Mouse (Mus musculus): Measurements from ENCODE around the gene Phc2. TPM values are rescaled to one million over a fixed set of nuclear protein-coding genes. Genes with fewer than 3 reads are reported as not detected.

The Phc2 gene
- total and polyA plus RNA-seq, 2 experiments from 2014 or later, result 52.4 to 93.2 TPM

DNA sequence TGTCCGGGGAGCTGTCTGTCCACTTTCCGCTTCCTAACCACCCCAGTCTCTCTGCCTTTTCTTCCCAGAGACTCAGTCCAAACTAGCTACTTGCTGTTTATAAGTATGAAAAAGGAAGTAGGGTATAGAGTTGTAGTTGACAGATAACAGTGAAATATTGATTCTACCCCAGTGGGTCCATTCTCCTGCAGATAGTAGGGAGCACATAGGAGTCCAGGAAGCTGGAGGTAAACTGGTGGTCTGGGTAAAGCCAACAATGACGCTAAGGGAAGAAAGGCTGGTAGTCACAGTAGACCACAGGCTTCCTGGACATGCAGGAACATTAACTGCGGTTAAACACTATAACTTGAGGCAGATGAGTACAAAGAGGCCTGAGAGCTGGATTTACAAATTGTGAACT, 36.7 kb downstream of the Phc2 start:
- Histone ChIP-seq H3K36me3 (ENCODE audit: insufficient read depth) (no peaks in the 10 kb centered on the region), H3K4me1 (ENCODE audit: insufficient read depth) (peaks cover 22% of the 10 kb centered on the region), H3K4me2 (ENCODE audit: low read depth) (peak overlapping the region; percentile 53; the same call in 1 of the 2 replicates), H3K9me3 (ENCODE audit: low read length) (no peaks in the 10 kb centered on the region), H3K27ac (ENCODE audit: low read depth, low read length) (no peak overlapping the region), H3K4me3 (ENCODE audit: low read depth, low read length) (no peak overlapping the region), H3K9ac (no peak overlapping the region), H3K27me3 (ENCODE audit: insufficient read depth, low read length) (no peaks in the 10 kb centered on the region)
- WGBS, result 89% methylated on average over 4 of the region's 4 CpGs
- TF ChIP-seq CTCF (IDR thresholded peaks at IDR 0.05; ENCODE audit: low read depth), result no peak
- ATAC-seq, result no peak
- DNase-seq, result no peak

DNA sequence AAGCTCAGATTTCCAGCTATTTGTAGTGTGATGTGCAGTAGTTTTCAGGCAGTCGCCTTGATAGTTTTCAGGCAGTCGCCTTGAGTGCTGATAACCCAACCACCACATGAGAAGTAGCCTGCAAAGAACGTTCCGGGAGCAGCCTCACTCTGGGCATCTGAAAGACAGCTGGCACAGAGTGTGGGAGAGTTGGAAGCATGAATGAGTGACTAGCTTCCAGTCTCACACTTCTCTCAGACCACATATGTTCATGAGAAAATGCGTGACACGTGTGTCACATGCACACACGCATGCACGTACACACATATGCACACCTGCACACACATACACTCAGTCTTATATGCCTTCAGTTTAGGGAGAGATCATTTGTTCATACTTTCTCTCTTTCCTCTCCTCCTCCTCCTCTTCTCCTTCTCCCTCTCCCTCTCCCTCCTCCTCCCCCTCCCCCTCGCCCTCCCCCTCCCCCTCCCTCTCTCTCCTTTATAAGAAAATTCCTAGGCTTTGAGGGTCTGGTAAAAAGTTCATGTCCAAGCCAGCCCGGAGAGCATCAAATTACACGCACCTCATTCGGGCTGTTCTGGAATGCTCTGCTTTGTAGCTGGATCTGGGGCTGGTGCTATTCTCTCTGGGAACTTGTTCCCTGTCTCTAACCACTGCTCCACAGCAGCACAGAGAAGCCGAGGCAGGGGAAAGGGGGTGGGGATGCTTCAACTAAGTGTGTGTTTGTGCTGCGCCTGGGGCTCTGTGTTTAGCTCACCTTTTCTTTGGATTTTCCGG, 37.8 kb downstream of the Phc2 start:
- Histone ChIP-seq H3K4me2 (ENCODE audit: low read depth) (no peak overlapping the region), H3K4me3 (ENCODE audit: low read depth, low read length) (no peak overlapping the region), H3K36me3 (ENCODE audit: insufficient read depth) (no peaks in the 10 kb centered on the region), H3K27ac (ENCODE audit: low read depth, low read length) (no peak overlapping the region), H3K27me3 (ENCODE audit: insufficient read depth, low read length) (no peaks in the 10 kb centered on the region), H3K4me1 (ENCODE audit: insufficient read depth) (peaks cover 24% of the 10 kb centered on the region), H3K9me3 (ENCODE audit: low read length) (no peaks in the 10 kb centered on the region), H3K9ac (no peak overlapping the region)
- 43% methylated on average over 14 of the region's 15 CpGs for WGBS
- TF ChIP-seq CTCF (IDR thresholded peaks at IDR 0.05; ENCODE audit: low read depth), result no peak
- peak; percentile 68 for DNase-seq
- ATAC-seq, result peak; percentile 32; the same call in 1 of the 2 replicates

DNA sequence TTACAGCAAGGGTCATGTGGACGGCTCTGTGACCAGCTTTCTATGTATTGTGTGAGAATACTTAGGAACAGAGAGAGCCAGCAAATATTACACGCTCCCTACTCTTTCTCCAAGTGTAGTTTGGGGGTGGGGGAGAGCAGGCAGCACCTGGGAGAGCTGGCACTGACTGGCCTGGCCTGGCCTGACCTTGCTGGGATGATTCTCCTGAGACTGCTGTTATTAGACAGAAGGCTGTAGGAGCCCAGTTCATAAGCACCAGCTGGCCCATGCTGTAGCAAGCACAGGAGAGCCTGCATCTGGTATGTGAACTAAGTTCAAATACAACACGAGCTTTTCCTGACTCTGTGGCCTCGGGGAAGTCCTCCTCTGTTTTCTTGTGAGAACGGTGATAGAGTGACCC, 38.7 kb downstream of the Phc2 start:
- no peak for TF ChIP-seq CTCF (IDR thresholded peaks at IDR 0.05; ENCODE audit: low read depth)
- Histone ChIP-seq H3K4me1 (ENCODE audit: insufficient read depth) (peaks cover 27% of the 10 kb centered on the region), H3K4me3 (ENCODE audit: low read depth, low read length) (no peak overlapping the region), H3K9me3 (ENCODE audit: low read length) (no peaks in the 10 kb centered on the region), H3K27ac (ENCODE audit: low read depth, low read length) (no peak overlapping the region), H3K9ac (no peak overlapping the region), H3K4me2 (ENCODE audit: low read depth) (no peak overlapping the region), H3K27me3 (ENCODE audit: insufficient read depth, low read length) (no peaks in the 10 kb centered on the region), H3K36me3 (ENCODE audit: insufficient read depth) (no peaks in the 10 kb centered on the region)
- ATAC-seq (no peak), DNase-seq (no peak)
- WGBS, result 40% methylated on average over 5 of the region's 5 CpGs

DNA sequence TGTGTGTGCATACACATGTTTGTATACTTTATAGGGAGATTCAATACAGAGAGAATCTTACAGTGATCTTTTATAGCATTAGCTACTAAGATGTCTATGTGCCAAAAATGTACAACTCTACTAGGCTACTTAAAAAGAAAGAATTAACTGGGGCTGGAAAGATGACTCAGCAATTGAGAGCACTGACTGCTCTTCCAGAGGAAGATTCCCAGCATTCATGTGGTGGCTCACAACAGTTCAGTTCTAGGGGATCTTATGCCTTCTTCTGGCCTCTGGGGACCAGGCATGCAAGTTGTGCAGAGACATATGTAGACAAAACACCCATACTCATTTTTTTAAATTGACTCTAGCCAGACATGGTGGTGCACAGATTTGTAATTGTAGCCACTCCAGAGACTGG, 39.8 kb downstream of the Phc2 start:
- no peak for ATAC-seq
- H3K27ac ChIP-seq (ENCODE audit: low read depth, low read length), result no peak overlapping the region
- no peaks in the 10 kb centered on the region for H3K36me3 ChIP-seq (ENCODE audit: insufficient read depth)
- H3K9ac ChIP-seq, result no peak overlapping the region
- no peak overlapping the region for H3K4me3 ChIP-seq (ENCODE audit: low read depth, low read length)
- no peak for DNase-seq
- H3K27me3 ChIP-seq (ENCODE audit: insufficient read depth, low read length), result no peaks in the 10 kb centered on the region
- TF ChIP-seq CTCF (IDR thresholded peaks at IDR 0.05; ENCODE audit: low read depth), result no peak
- H3K4me2 ChIP-seq (ENCODE audit: low read depth), result no peak overlapping the region
- H3K9me3 ChIP-seq (ENCODE audit: low read length), result no peaks in the 10 kb centered on the region
- H3K4me1 ChIP-seq (ENCODE audit: insufficient read depth), result peaks cover 25% of the 10 kb centered on the region

DNA sequence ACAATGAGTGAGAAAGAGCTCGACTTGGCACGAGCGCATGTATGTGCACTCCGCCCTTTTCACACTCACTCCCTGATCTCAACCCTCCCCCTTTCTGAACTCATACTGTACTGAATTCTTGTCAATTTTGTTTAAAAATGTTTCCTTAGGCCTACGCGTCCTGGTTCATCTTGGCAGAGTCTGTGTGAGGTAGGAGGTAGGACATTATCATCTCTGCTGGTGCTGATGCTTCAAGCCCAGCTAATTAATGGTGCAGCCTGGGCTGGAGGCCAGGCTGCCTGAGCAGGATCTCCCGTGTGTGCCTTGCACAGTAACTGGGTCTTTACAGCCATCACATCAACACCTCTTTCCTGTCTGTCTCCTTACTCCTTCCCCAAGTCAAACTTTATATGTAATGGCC, 40.6 kb downstream of the Phc2 start:
- TF ChIP-seq CTCF (IDR thresholded peaks at IDR 0.05; ENCODE audit: low read depth), result no peak
- WGBS, result 56% methylated on average over 7 of the region's 7 CpGs
- no peak overlapping the region for H3K4me3 ChIP-seq (ENCODE audit: low read depth, low read length)
- no peaks in the 10 kb centered on the region for H3K9me3 ChIP-seq (ENCODE audit: low read length)
- H3K4me1 ChIP-seq (ENCODE audit: insufficient read depth), result peaks cover 24% of the 10 kb centered on the region
- no peak for DNase-seq
- ATAC-seq, result no peak
- H3K36me3 ChIP-seq (ENCODE audit: insufficient read depth), result no peaks in the 10 kb centered on the region
- H3K4me2 ChIP-seq (ENCODE audit: low read depth), result no peak overlapping the region
- H3K27ac ChIP-seq (ENCODE audit: low read depth, low read length), result no peak overlapping the region
- no peaks in the 10 kb centered on the region for H3K27me3 ChIP-seq (ENCODE audit: insufficient read depth, low read length)
- H3K9ac ChIP-seq, result no peak overlapping the region

DNA sequence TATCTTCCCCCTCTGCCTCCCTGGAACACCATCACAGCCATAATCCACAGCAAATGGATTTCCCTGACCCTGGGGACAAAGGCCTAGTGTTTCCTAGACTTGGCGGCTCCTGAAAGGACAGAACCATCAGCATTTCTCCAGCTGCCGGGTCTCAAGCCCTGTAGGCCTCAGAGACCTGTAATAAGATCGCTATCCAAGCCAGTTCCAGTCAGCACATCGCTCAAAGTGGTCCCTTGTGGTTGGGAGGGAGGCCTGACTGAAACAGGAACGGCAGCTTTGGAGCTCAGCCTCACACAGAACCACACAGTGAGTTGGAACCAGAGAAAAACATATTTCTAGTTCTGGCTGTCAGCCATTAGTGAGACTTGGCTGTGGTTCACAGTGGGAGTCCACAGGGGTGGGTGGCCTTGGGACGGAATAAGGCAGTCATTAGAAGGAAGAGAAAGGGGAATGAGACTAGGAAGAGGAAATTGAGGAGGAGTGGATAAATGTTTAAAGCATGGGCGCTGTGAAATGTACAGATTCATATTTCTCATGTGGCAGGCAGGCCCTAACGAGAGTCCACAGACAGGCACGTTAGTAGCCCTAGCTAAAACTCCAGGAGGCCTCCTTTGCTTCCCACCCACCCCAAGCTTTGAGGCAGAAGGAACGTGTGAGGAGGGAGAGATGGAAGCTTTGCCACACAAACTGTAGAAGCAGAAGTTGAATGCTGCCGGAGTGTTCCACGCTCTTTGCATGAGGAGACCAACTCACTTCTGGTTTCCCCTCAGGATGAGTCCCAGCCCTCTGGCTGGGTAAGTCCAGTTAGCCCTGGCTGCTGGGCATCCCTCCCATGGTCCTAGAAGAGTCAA, 43.7 kb downstream of the Phc2 start:
- no peaks in the 10 kb centered on the region for H3K27me3 ChIP-seq (ENCODE audit: insufficient read depth, low read length)
- peaks cover 8% of the 10 kb centered on the region; the same call in 1 of the 2 replicates for H3K4me1 ChIP-seq (ENCODE audit: insufficient read depth)
- ATAC-seq (peak; percentile 84), DNase-seq (peak; percentile 62)
- H3K27ac ChIP-seq (ENCODE audit: low read depth, low read length), result peak overlapping the region; percentile 51
- TF ChIP-seq CTCF (IDR thresholded peaks at IDR 0.05; ENCODE audit: low read depth), result peak; percentile 6; the same call in 1 of the 2 replicates
- no peak overlapping the region; the same call in 1 of the 2 replicates for H3K9ac ChIP-seq
- WGBS, result 33% methylated on average over 12 of the region's 12 CpGs
- H3K4me2 ChIP-seq (ENCODE audit: low read depth), result no peak overlapping the region
- H3K4me3 ChIP-seq (ENCODE audit: low read depth, low read length), result no peak overlapping the region
- no peaks in the 10 kb centered on the region for H3K9me3 ChIP-seq (ENCODE audit: low read length)
- H3K36me3 ChIP-seq (ENCODE audit: insufficient read depth), result no peaks in the 10 kb centered on the region

DNA sequence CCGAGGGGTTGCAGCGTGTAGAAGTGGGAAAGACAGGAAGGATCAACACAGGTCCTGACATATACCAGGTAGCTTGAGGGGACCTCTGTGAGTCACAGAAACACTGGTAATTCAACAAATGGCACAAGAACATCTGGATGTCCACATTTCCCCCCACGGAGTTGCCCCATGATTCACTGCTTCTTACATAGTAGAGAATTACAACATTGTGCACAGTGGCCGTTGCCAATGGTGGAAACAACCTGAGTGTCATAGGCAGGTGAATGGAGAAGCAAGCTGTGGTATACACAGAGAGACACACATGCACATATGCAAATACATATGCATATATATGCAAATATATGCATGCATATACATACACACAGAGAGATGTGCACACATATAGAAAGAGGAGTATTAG, 45.4 kb downstream of the Phc2 start:
- 93% methylated on average over 4 of the region's 4 CpGs for WGBS
- no peak for DNase-seq
- no peak overlapping the region for H3K4me2 ChIP-seq (ENCODE audit: low read depth)

More for the DNA sequence above, 45.4 kb downstream of the Phc2 start:
- Histone ChIP-seq H3K36me3 (ENCODE audit: insufficient read depth) (peaks cover 5% of the 10 kb centered on the region; the same call in 1 of the 2 replicates), H3K4me1 (ENCODE audit: insufficient read depth) (peaks cover 8% of the 10 kb centered on the region; the same call in 1 of the 2 replicates), H3K27me3 (ENCODE audit: insufficient read depth, low read length) (no peaks in the 10 kb centered on the region), H3K9me3 (ENCODE audit: low read length) (no peaks in the 10 kb centered on the region), H3K4me3 (ENCODE audit: low read depth, low read length) (no peak overlapping the region), H3K27ac (ENCODE audit: low read depth, low read length) (no peak overlapping the region), H3K9ac (no peak overlapping the region)
- ATAC-seq, result no peak
- no peak for TF ChIP-seq CTCF (IDR thresholded peaks at IDR 0.05; ENCODE audit: low read depth)

All from forebrain, postnatal 0 days (tissue).